In genomic region chr10:39793295-39793694, GRCm38 (mm10) we compare ENCODE assay signal across 19 mouse cellular contexts.
DNase-seq lines count a peak whose midpoint lies in the region; ATAC-seq lines count a peak whose summit lies in the region.
"Had no signal": no experiment of that assay in that cellular context is flagged by ENCODE, and none has a peak within 500 bp of the region (broad histone marks: within the 10 kb centered on the region; RNA-seq: fewer than 3 reads in every experiment).

No protein-coding gene starts in this region.

- intact Hi-C loops in gastrocnemius, postnatal 36 days (cut with DNase I) = no loop called here

- H3K4me2 ChIP-seq in kidney, embryonic 14.5 days (replicated peaks; ENCODE audit: low read depth, low read length) = no peak overlapping the region
- H3K4me2 ChIP-seq: forebrain, embryonic 13.5 days; lung, embryonic 15.5 days; midbrain, embryonic 15.5 days had no signal

- H3K36me3 ChIP-seq in kidney, embryonic 14.5 days (ENCODE audit: control insufficient read depth, insufficient read depth, low read length) = peaks cover 31% of the 10 kb centered on the region

- WGBS in kidney, embryonic 14.5 days = 89% methylated on average over 1 of the region's 1 CpGs

- no peaks in the 10 kb centered on the region for H3K4me1 ChIP-seq in kidney, embryonic 14.5 days (ENCODE audit: control insufficient read depth, insufficient read depth, low read length)
- H3K4me1 ChIP-seq: forebrain, embryonic 13.5 days; hindbrain, embryonic 10.5 days; lung, embryonic 15.5 days; midbrain, embryonic 15.5 days had no signal

- DNase-seq in thymus, postnatal 0 days (ENCODE audit: low spot score) = peak; percentile 67
- no peak for DNase-seq in thymus, postnatal 36 days
- peak; percentile 56 for DNase-seq in T-cell, adult 2 months (ENCODE audit: low spot score)
- no peak for DNase-seq in gastrocnemius, postnatal 36 days
- no peak for DNase-seq in spleen, postnatal 14 days (ENCODE audit: low spot score in 2 of 2)
- DNase-seq: adrenal gland, adult 8-10 months; cerebellum, adult 8-10 months; gastrocnemius, postnatal 14 days; kidney, adult 11 months; retina, postnatal 1 day had no signal

- H3K9ac ChIP-seq in kidney, embryonic 14.5 days (ENCODE audit: low read depth, low read length) = no peak overlapping the region
- H3K9ac ChIP-seq: forebrain, embryonic 13.5 days; liver, embryonic 14.5 days; lung, embryonic 15.5 days; midbrain, embryonic 15.5 days had no signal

- ATAC-seq in inflammation-experienced regulatory T-cells, adult 6 months = peak; percentile 92
- no peak for ATAC-seq in kidney, embryonic 14.5 days (ENCODE audit: low FRiP score, low TSS enrichment)
- ATAC-seq: forebrain, embryonic 13.5 days; midbrain, embryonic 15.5 days had no signal

- no peaks in the 10 kb centered on the region for H3K27me3 ChIP-seq in kidney, embryonic 14.5 days (ENCODE audit: control insufficient read depth, insufficient read depth, low read length)
- H3K27me3 ChIP-seq: CH12.LX; forebrain, embryonic 13.5 days; lung, embryonic 15.5 days; midbrain, embryonic 15.5 days had no signal

- H3K9me3 ChIP-seq in kidney, embryonic 14.5 days (ENCODE audit: control insufficient read depth, low read length) = no peaks in the 10 kb centered on the region
- H3K9me3 ChIP-seq: forebrain, embryonic 13.5 days; hindbrain, embryonic 10.5 days; lung, embryonic 15.5 days; midbrain, embryonic 15.5 days had no signal

- no peak overlapping the region for H3K4me3 ChIP-seq in kidney, embryonic 14.5 days (ENCODE audit: low read length)
- H3K4me3 ChIP-seq: forebrain, embryonic 13.5 days; hindbrain, embryonic 10.5 days; lung, embryonic 15.5 days; midbrain, embryonic 15.5 days had no signal

- H3K27ac ChIP-seq in kidney, embryonic 14.5 days (ENCODE audit: low read depth, low read length) = no peak overlapping the region
- H3K27ac ChIP-seq: forebrain, embryonic 13.5 days; hindbrain, embryonic 10.5 days; kidney, postnatal 0 days; liver, embryonic 14.5 days; lung, embryonic 15.5 days; midbrain, embryonic 15.5 days had no signal

Comparison
In these comparisons a context has a peak if more than half of its experiments do, and no peak if none do; other contexts are left out.
1. DNase-seq: peak in thymus, postnatal 0 days (single experiment) and T-cell, adult 2 months (single experiment); none in thymus, postnatal 36 days (0 of 2), gastrocnemius, postnatal 36 days (0 of 2) and spleen, postnatal 14 days (0 of 2).